Mouse (Mus musculus) duodenum, adult 2 months (tissue): ENCODE measurements around the gene Atp13a5. TPM values are rescaled to one million over a fixed set of nuclear protein-coding genes. Genes with fewer than 3 reads are reported as not detected.

Source experiments
- polyA plus RNA-seq: library from polyadenylated mRNA; depleted of rRNA; stranded (reverse); fragments of >200 nt; gene quantifications from 2 replicates; pipeline ENCODE4 v1.2.3, GENCODE M21; 2012; ENCODE audit warnings: low replicate concordance; rRNA removed

Atp13a5 gene
- not detected in 2 replicates for polyA plus RNA-seq

GRCm38 (mm10) chr16:29378458-29378857 is at the start of gene Atp13a5:
Gene Atp13a5, minus strand, starts transcription at chr16:29378732.

GRCm38 (mm10) chr16:29209605-29210411 is 168.7 kb downstream of the Atp13a5 start, which contains the start of gene Hrasls:
Gene Hrasls, plus strand, starts transcription at chr16:29209695.

Other genes starting within 250 kb of the Atp13a5 start
- gene Hrasls, start 169.0 kb downstream of the Atp13a5 start, polyA plus RNA-seq = 0.59 TPM in 1 of 2 replicates, not detected in the other
- gene Atp13a4, start 166.1 kb upstream of the Atp13a5 start, polyA plus RNA-seq = not detected in 2 replicates
- 2.7 and 6.5 TPM in 2 replicates for gene Opa1, start 200.6 kb upstream of the Atp13a5 start, polyA plus RNA-seq